Mouse (Mus musculus): ENCODE measurements around the gene Asdurf. TPM values are rescaled to one million over a fixed set of nuclear protein-coding genes. Genes with fewer than 3 reads are reported as not detected.

The Asdurf gene
- polyA plus RNA-seq (2012; rRNA removed): not detected in 2 replicates

GRCm38 (mm10) chr1:53352327-53353261 lies at the start of gene Asdurf, which contains the start of the genes Gm28551 and Asnsd1:
Gene Asdurf, minus strand, starts transcription at chr1:53352619.
Gene Gm28551, minus strand, starts transcription at chr1:53352667.
Gene Asnsd1, minus strand, starts transcription at chr1:53352752.

GRCm38 (mm10) chr1:53312989-53313967 lies 39.1 kb downstream of the Asdurf start, which contains the start of gene Osgepl1:
Gene Osgepl1, plus strand, starts transcription at chr1:53313624.

Other genes with a start within 250 kb of the Asdurf start
- gene 1700019A02Rik, start 165.0 kb downstream of the Asdurf start, polyA plus RNA-seq (2012; rRNA removed): not detected in 2 replicates
- 0.80 and 1.1 TPM in 2 replicates for gene Pms1, start 55.6 kb downstream of the Asdurf start, polyA plus RNA-seq (2012; rRNA removed)
- gene Ormdl1, start 55.5 kb downstream of the Asdurf start, polyA plus RNA-seq (2012; rRNA removed): 3.5 and 4.3 TPM in 2 replicates
- 20.6 and 26.4 TPM in 2 replicates for gene Gm28778, start 55.5 kb downstream of the Asdurf start, polyA plus RNA-seq (2012; rRNA removed)
- gene Osgepl1, start 39.0 kb downstream of the Asdurf start, polyA plus RNA-seq (2012; rRNA removed): 1.3 and 1.5 TPM in 2 replicates
- gene Gm28551, start within 50 bp of the Asdurf start, polyA plus RNA-seq (2012; rRNA removed): not detected in 2 replicates
- 3.1 and 3.2 TPM in 2 replicates for gene Asnsd1, start 133 bp upstream of the Asdurf start, polyA plus RNA-seq (2012; rRNA removed)

Data from colon, adult 2 months (tissue).